In the genomic region with DNA sequence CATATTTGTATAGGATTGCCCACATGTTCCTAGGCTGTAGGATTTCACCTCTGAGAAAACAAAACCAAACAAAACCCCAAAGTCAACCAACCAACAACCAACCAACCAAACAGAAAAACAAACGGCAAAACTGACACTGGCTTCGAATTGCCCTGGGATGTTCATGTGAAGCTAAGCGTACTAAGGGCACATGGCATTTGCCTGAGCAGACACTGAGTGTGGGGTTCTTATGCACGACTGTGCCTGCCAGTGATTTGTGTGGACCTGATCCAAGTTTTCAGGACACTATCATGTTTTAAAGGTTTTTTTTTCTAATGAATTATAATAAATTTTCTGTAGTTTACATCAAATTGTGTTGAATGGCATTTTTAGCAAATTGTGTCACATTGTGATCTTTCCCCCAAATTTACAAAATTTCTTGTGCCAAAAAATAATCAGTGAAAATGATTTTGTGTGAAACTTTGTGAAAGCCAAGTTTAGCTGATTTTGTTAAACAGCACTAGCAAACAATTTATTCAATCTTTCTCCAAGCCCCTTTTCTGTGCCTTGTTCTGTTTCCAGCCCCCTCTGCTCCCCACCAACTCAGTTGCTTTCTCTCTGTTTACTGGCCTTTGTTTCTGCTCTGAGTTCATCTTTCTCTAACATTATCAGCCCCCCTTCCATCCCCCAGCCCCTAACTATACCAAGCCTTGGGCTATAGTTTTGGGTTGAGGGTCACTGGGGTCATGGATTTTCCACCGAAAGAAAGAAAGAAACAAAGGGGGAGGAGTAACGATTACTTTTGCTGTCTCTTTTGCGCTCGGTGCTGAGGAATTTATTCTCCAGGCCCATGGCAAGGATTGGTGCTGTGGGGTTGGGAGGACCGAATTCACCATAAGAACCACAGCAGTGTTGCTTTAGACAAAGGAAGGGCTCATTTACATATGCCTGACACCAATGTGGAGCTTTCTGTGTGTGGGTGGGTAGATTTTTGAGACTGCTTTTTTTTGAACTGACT, we compare ENCODE assay signal across 12 mouse cellular contexts.
DNase-seq lines count a peak whose midpoint lies in the region; ATAC-seq lines count a peak whose summit lies in the region.
"Had no signal": no experiment of that assay in that cellular context is flagged by ENCODE, and none has a peak within 500 bp of the region (broad histone marks: within the 10 kb centered on the region; RNA-seq: fewer than 3 reads in every experiment).

No protein-coding gene starts in this region.

- peak; percentile 51 for ATAC-seq in forebrain, embryonic 11.5 days (replicated peaks; ENCODE audit: low FRiP score)
- ATAC-seq in inflammation-experienced regulatory T-cells, adult 6 months: no peak

- peaks cover 5% of the 10 kb centered on the region; the same call in 1 of the 2 replicates for H3K4me1 ChIP-seq in forebrain, embryonic 11.5 days (replicated peaks; ENCODE audit: control insufficient read depth, insufficient read depth, low read length)

- H3K27me3 ChIP-seq in forebrain, embryonic 11.5 days (ENCODE audit: control insufficient read depth, insufficient read depth, low read length): peaks cover 6% of the 10 kb centered on the region; the same call in 1 of the 2 replicates

- DNase-seq in ES-CJ7 (ENCODE audit: low read depth, low spot score): peak; percentile 9
- peak; percentile 39 for DNase-seq in Muller cell, postnatal 12 days (ENCODE audit: inconsistent ontology term)
- no peak for DNase-seq in forebrain, embryonic 11.5 days (ENCODE audit: low spot score)
- DNase-seq in mesoderm, embryonic 11.5 days (ENCODE audit: low read depth, low spot score): peak; percentile 69
- no peak for DNase-seq in adrenal gland, adult (ENCODE audit: inconsistent age in 2 of 2, low spot score in 1 of 2)
- DNase-seq in adrenal gland, adult 2 months: no peak
- DNase-seq in urinary bladder, adult 18-20 months (ENCODE audit: low spot score in 2 of 2): no peak
- DNase-seq: adrenal gland, postnatal 25 days; cerebellum, postnatal 14 days; kidney, adult 2 months; lung, adult 18-20 months had no signal

- peak overlapping the region; percentile 16; the same call in 1 of the 2 replicates for H3K9ac ChIP-seq in forebrain, embryonic 11.5 days (ENCODE audit: low read length)

- WGBS in forebrain, embryonic 11.5 days: 15% methylated on average over 9 of the region's 9 CpGs

- no peaks in the 10 kb centered on the region for H3K36me3 ChIP-seq in forebrain, embryonic 11.5 days (ENCODE audit: control insufficient read depth, insufficient read depth, low read length)

- peak overlapping the region; percentile 53; the same call in 1 of the 2 replicates for H3K27ac ChIP-seq in forebrain, embryonic 11.5 days (ENCODE audit: low read depth, low read length)

- H3K4me2 ChIP-seq in forebrain, embryonic 11.5 days (ENCODE audit: low read depth, low read length, severe bottlenecking): 0 out of 2 replicates have a peak overlapping the region, but pooled peaks have one; percentile 15

- H3K4me3 ChIP-seq in forebrain, embryonic 11.5 days (ENCODE audit: low read depth, low read length): no peak overlapping the region

- H3K9me3 ChIP-seq in forebrain, embryonic 11.5 days (ENCODE audit: control insufficient read depth, low read length): no peaks in the 10 kb centered on the region

Comparison
In these comparisons a context has a peak if more than half of its experiments do, and no peak if none do; other contexts are left out.
1. DNase-seq: peak in ES-CJ7 (single experiment), Muller cell, postnatal 12 days (single experiment) and mesoderm, embryonic 11.5 days (single experiment); none in forebrain, embryonic 11.5 days (single experiment), adrenal gland, adult (0 of 2), adrenal gland, adult 2 months (single experiment) and urinary bladder, adult 18-20 months (0 of 2).